Mouse (Mus musculus) intestine, postnatal 0 days (tissue): ENCODE data around the gene Casp7. TPM values are rescaled to one million over a fixed set of nuclear protein-coding genes. Genes with fewer than 3 reads are reported as not detected.

Experiments used
- ATAC-seq: fragments of 200-750 bp; cut with Nextera tagmentation; 2 replicates; pipeline ENCODE4 v1.8.0; 2017; ENCODE audit warnings: mild to moderate bottlenecking, moderate TSS enrichment, moderate library complexity
- H3K27ac ChIP-seq: fragments of 300-500 bp; sonication (generic); 2 replicates; pipeline ENCODE4 v1.5.1; 2014; ENCODE audit warnings: mild to moderate bottlenecking, low read depth, low read length, moderate library complexity
- H3K27me3 ChIP-seq: fragments of 300-500 bp; sonication (generic); replicated peaks from 2 replicates; pipeline ENCODE4 v1.6.1; 2014; ENCODE audit warnings: low read length, mixed read lengths; ENCODE audit not compliant: control insufficient read depth, insufficient read depth
- H3K36me3 ChIP-seq: fragments of 300-500 bp; sonication (generic); 2 replicates; pipeline ENCODE4 v1.6.1; 2014; ENCODE audit warnings: mild to moderate bottlenecking, moderate library complexity; ENCODE audit not compliant: control insufficient read depth, insufficient read depth
- H3K4me1 ChIP-seq: fragments of 300-500 bp; sonication (generic); replicated peaks from 2 replicates; pipeline ENCODE4 v1.6.1; 2014; ENCODE audit warnings: antibody characterized with exemption, low read length, mixed read lengths; ENCODE audit not compliant: control insufficient read depth, insufficient read depth
- H3K4me2 ChIP-seq: fragments of 300-500 bp; sonication (generic); replicated peaks from 2 replicates; pipeline ENCODE4 v1.6.1; 2014; ENCODE audit warnings: low read depth, mild to moderate bottlenecking, moderate library complexity
- H3K4me3 ChIP-seq: fragments of 300-500 bp; sonication (generic); 2 replicates; pipeline ENCODE4 v1.5.1; 2014; ENCODE audit warnings: low read depth, low read length
- H3K9ac ChIP-seq: fragments of 300-500 bp; sonication (generic); 2 replicates; pipeline ENCODE4 v1.6.1; 2014; ENCODE audit warnings: mild to moderate bottlenecking, low read depth, low read length
- H3K9me3 ChIP-seq: fragments of 300-500 bp; sonication (generic); 2 replicates; pipeline ENCODE4 v1.6.1; 2016; ENCODE audit warnings: mixed run types; ENCODE audit not compliant: control insufficient read depth
- CTCF ChIP-seq: sonication (generic); IDR thresholded peaks from 2 replicates; pipeline ENCODE4 v1.5.1; 2016; ENCODE audit warnings: low read depth, mild to moderate bottlenecking, control low read depth, antibody characterized with exemption, moderate library complexity
- WGBS: fragments of 180-500 bp; shearing (Covaris S2); extraction: QIAGEN DNeasy Blood & Tissue Kit; methylation state at CpG from one replicate; pipeline ENCODE4 v1.1.7; 2014; 5-methylcytosine and 5-hydroxymethylcytosine counted together
- polyA plus RNA-seq: library from polyadenylated mRNA; unstranded; fragments of >200 nt; fragmentation: Nextera tagmentation; extraction: Ambion mirVana; gene quantifications from 2 replicates; pipeline ENCODE4 v1.2.1, GENCODE M21; 2015

Gene Casp7
- polyA plus RNA-seq, 1 experiment from 2014 or later, result 51.6 TPM

DNA sequence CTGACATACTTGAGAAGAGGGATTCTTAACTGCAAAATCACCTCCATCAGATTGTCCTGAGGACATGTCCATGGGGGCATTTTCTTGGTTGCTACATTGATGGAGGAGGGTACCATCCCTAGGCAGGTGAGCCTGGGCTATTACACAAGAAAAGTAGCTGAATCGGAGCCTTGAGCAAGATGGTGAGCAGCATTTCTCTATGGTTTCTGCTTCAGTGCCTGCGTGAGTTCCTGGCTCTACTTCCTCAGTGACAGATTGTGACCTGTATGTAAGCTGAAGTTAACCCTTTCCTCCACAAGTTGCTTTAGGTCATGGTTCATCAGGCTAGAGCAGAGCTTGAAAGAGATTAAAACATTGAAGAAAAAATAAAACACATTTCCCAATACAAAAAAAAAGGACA is 58.4 kb downstream of the Casp7 start:
- no peaks in the 10 kb centered on the region for H3K27me3 ChIP-seq
- no peak overlapping the region for H3K4me2 ChIP-seq
- WGBS, result 55% methylated on average over 2 of the region's 2 CpGs
- H3K4me1 ChIP-seq, result no peaks in the 10 kb centered on the region
- no peak overlapping the region for H3K27ac ChIP-seq
- no peak for TF ChIP-seq CTCF
- H3K4me3 ChIP-seq, result no peak overlapping the region
- no peaks in the 10 kb centered on the region for H3K36me3 ChIP-seq
- no peak for ATAC-seq
- no peak overlapping the region for H3K9ac ChIP-seq
- H3K9me3 ChIP-seq, result no peaks in the 10 kb centered on the region

DNA sequence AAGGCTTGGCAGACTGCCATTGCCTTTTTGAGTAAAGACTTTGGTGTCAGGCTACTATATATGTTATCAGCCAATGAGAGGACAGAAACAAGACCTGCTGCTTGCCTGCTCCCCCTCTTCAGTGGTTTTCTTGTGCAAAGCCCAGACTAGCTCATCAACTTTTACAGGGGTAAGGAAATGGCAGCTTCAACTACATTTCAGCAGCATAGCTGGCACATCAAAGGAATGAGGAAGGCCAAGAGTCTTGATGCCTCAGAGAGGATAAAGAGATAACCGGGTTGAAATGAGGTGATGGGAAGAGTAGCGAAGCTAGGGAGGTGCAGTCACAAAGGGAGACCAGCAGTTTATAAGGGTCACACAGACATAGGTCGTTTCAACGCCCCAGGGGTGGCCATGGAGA is 60.6 kb downstream of the Casp7 start:
- Histone ChIP-seq H3K4me2 (no peak overlapping the region), H3K9me3 (no peaks in the 10 kb centered on the region), H3K4me1 (no peaks in the 10 kb centered on the region), H3K27ac (no peak overlapping the region), H3K27me3 (no peaks in the 10 kb centered on the region), H3K36me3 (no peaks in the 10 kb centered on the region), H3K4me3 (no peak overlapping the region), H3K9ac (no peak overlapping the region)
- 84% methylated on average over 4 of the region's 4 CpGs for WGBS
- no peak for TF ChIP-seq CTCF
- no peak for ATAC-seq

DNA sequence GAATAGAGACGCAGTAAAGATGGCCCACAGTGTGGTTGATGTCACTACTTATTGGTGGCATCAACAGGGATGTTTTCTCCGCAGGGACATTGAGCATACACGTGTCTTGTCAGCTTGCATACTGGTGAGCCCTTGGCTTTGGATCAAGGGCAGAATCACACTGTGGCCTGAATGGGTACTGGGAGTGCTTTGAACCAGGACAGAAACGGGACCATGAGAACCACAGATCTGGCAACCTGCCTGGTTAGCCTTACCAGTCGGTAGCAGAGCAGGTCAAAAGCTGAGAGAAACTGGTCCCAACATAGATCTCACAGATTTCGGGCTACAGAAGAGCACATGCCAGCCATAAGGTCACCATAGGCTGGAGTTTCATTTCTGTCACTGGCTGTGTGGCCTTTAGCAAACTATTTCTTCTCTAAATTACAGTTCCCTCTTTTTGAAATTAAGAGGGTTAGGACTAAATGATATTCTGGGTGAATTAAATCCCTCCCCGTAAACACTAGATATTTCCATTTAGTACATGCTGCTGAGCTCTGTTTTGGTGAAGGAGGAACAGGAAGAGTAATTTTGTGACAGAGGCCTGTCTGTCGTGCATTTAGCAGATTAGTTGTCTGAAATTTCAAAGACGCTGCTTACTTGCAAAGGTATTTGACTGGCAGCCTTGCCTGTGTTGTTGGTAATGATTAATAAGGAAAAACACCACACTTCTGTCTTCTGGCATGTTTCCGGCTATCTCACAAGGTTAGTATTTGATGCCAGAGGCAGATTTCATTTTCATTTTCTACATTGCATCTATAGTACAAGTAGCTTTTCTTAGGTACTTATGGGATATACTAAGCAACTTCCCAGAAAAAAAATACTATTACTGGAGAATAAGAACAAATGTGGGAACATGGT is 62.5 kb downstream of the Casp7 start:
- Histone ChIP-seq H3K9ac (no peak overlapping the region), H3K4me2 (no peak overlapping the region), H3K9me3 (no peaks in the 10 kb centered on the region), H3K27ac (no peak overlapping the region), H3K4me3 (no peak overlapping the region), H3K36me3 (no peaks in the 10 kb centered on the region), H3K4me1 (no peaks in the 10 kb centered on the region), H3K27me3 (no peaks in the 10 kb centered on the region)
- WGBS, result 77% methylated on average over 10 of the region's 10 CpGs
- TF ChIP-seq CTCF, result no peak
- ATAC-seq, result no peak

DNA sequence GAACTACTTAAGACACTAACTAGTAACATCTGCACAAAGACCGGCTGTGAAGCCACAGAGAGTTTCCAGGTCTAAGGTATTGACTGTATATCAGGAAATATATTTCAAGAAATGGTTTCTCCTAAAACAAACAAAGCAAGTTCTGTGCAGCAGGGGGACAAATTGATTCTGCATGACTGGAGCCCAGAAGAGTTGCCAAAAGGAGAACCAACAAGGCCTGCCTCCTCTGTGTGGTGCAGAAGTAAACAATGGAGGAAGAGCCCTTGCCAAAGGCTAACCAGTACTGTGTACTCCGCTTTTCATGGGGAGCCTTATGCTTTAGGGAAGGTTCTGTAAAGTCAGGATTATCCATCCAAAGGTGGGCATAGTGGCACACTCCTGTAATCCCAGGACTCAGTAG is 63.3 kb downstream of the Casp7 start:
- Histone ChIP-seq H3K27me3 (no peaks in the 10 kb centered on the region), H3K9ac (no peak overlapping the region), H3K4me3 (no peak overlapping the region), H3K4me2 (no peak overlapping the region), H3K36me3 (no peaks in the 10 kb centered on the region), H3K9me3 (no peaks in the 10 kb centered on the region), H3K4me1 (no peaks in the 10 kb centered on the region), H3K27ac (no peak overlapping the region)
- no peak for TF ChIP-seq CTCF
- ATAC-seq, result no peak
- WGBS, result 74% methylated on average over 2 of the region's 2 CpGs

DNA sequence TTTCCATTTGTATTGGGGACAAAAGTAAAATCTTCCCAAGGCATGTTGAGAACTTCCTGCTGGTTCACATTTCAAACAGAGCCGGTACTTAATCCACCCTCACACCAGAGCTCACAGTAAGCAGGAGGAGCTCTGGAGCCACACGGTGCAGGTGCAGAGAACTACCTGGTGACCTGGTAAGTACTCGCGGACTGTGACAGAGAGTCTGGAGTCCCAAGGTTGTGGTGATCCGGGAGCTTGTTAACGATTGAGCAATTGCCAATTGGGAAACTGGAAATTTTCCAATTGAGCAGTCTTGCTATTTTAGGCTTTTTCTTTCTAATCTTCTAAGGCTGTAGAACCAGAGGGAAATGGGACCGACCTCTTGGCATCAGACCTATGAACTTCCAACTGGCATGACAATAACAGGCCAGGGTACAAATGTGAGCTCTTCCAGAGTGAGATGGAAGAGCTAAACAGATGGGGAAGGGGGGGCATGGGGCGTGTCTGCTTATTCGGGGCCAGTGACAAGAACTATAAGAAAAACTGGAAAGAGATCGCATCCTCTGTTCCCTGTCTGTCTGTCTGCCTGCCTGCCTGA is 64.7 kb downstream of the Casp7 start, which contains the start of gene Plekhs1:
Gene Plekhs1, plus strand, starts transcription at position 119 of the 580 bp plus-strand sequence.
- no peaks in the 10 kb centered on the region for H3K36me3 ChIP-seq
- TF ChIP-seq CTCF, result no peak
- H3K4me3 ChIP-seq, result no peak within 1 kb of the TSS
- no peak within 1 kb of the TSS for H3K9ac ChIP-seq
- no peaks in the 10 kb centered on the region for H3K27me3 ChIP-seq
- peak; percentile 96 for ATAC-seq
- H3K9me3 ChIP-seq, result no peaks in the 10 kb centered on the region
- WGBS, result 35% methylated on average over 10 of the region's 10 CpGs
- no peaks in the 10 kb centered on the region for H3K4me1 ChIP-seq
- H3K4me2 ChIP-seq, result no peak within 1 kb of the TSS
- H3K27ac ChIP-seq, result peak within 1 kb of the TSS; percentile 30

DNA sequence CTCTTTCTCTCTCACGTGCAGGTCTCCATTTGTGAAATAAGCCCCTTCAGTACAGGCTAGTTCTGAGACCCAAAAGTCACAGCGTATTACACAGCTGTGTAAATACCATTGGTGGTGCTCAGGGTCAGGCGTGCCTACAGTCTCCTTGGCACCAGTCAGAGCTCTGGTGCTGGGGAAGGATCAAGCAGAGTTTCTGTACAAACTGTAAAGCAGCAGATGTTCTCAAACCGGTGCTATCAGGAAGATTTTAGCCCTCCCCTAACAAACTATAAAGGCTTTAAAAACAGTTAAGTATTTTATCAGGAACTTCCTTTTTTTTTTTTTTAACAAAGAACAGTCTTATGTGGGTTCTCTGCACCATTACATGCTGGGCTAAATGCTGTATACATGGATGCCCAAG is 65.9 kb downstream of the Casp7 start:
- Histone ChIP-seq H3K9me3 (no peaks in the 10 kb centered on the region), H3K9ac (no peak overlapping the region), H3K4me1 (no peaks in the 10 kb centered on the region), H3K36me3 (no peaks in the 10 kb centered on the region), H3K27me3 (no peaks in the 10 kb centered on the region), H3K4me2 (no peak overlapping the region), H3K27ac (no peak overlapping the region), H3K4me3 (no peak overlapping the region)
- no peak for TF ChIP-seq CTCF
- no peak for ATAC-seq
- 53% methylated on average over 4 of the region's 4 CpGs for WGBS
